Mouse (Mus musculus) monocyte, adult 5-6 weeks (primary cell): Measurements from ENCODE around the gene Plcb1. TPM values are rescaled to one million over a fixed set of nuclear protein-coding genes. Genes with fewer than 3 reads are reported as not detected.

Experiments
- ATAC-seq: fragments of 153-309, 156-312 bp; replicated peaks from 2 replicates; pipeline ENCODE4 v1.8.0; 2017; ENCODE audit warnings: mild to moderate bottlenecking; ENCODE audit not compliant: low TSS enrichment, insufficient number of reproducible peaks, severe bottlenecking, poor library complexity, low FRiP score
- total RNA-seq: library from RNA; stranded (forward); fragments of 200-1000, 200-491, 200-594 nt; gene quantifications from 3 replicates; pipeline ENCODE4 v1.2.3, GENCODE M21; 2017

Plcb1 gene
- total RNA-seq, 1 experiment from 2014 or later = 5.5 TPM

DNA sequence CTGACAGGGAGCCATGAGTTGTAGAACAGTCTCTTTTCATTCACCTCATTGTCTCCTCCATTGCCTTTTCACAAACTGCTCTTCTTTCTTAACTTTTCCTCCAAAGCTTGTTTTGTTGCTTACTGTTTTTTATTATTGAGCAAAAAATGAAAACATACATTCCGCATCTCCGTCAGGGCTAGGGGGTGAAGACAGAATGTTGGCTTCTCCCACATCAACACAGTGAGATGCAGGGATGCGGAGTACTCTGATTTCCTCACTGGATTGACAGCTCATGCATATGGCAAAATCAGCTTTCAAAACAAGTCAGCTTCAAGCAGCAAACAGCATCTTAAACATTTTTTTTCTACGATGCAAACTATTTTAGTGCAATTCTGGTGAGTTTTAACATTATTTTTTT, 108.9 kb downstream of the Plcb1 start:
- ATAC-seq = no peak

GRCm38 (mm10) chr2:134896196-134896595, 110.3 kb downstream of the Plcb1 start:
- no peak for ATAC-seq

GRCm38 (mm10) chr2:134897083-134897482, 111.2 kb downstream of the Plcb1 start:
- no peak for ATAC-seq

GRCm38 (mm10) chr2:134901521-134901920, 115.7 kb downstream of the Plcb1 start:
- ATAC-seq = no peak

- ATAC-seq = no peak
Measured at GRCm38 (mm10) chr2:134910882-134911281, 125.0 kb downstream of the Plcb1 start.

DNA sequence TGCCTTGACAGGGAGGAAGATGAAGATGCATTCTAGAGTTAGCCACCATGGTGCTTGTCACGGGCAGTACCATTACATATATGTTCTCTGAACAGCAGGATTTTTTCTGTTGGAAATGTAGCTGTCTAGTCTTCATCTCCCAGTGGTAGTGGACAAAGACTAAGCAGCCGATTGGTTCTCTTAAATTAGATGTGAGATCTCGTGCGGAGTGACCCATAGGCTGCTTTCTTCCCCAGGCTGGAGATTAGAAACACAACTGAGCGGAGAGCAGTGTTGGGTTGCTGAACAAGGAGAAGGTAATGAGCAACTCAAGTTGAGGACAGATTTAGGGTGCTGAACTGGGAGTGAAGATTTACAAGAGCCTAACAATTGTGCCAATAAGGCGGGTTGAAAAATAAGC, 125.5 kb downstream of the Plcb1 start:
- no peak for ATAC-seq

GRCm38 (mm10) chr2:134912616-134913015, 126.7 kb downstream of the Plcb1 start:
- ATAC-seq = no peak

DNA sequence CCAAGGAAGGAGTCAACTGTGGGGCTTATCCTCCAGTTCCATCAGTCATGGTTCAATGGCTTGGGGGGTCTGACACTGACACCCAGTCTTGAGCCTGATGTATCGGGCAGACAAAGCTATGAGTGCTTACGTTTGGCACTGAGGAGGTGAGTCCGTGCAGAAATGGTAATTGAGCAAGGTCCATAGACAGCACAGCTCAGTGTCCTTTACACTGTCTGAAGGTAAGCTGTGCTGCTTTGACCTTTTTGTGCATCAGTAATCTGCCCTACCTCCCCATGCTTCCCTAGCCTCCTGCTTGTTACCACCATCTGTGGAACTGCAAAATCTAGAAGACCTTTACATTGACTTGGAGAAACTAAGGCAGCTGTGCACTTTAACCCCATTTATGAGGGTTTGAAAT, 127.7 kb downstream of the Plcb1 start:
- no peak for ATAC-seq

- no peak for ATAC-seq
Measured at GRCm38 (mm10) chr2:134914091-134914550, 128.3 kb downstream of the Plcb1 start.

DNA sequence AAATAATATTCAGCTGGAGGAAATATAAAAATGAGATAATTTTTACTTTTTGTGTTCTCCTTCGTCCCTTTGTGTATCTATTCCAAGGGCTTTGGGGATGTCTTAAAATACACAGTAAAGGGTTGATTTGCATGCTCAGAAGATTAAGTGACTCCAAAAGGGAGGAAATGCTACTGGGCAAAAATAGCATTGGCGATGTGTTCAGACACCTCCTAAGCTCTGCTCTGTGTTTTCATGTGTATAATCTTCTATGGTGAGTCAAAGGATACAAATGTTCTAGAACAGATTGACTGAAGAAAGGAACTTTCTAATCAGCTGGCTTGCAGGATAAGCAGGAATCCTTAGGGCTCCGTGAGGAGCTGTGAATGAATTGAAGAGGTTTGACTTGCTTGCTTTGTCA, 129.2 kb downstream of the Plcb1 start:
- ATAC-seq = no peak

- ATAC-seq = no peak
Measured at GRCm38 (mm10) chr2:134920611-134921280, 134.9 kb downstream of the Plcb1 start.

- ATAC-seq = no peak
Measured at GRCm38 (mm10) chr2:134922636-134923375, 136.9 kb downstream of the Plcb1 start.

DNA sequence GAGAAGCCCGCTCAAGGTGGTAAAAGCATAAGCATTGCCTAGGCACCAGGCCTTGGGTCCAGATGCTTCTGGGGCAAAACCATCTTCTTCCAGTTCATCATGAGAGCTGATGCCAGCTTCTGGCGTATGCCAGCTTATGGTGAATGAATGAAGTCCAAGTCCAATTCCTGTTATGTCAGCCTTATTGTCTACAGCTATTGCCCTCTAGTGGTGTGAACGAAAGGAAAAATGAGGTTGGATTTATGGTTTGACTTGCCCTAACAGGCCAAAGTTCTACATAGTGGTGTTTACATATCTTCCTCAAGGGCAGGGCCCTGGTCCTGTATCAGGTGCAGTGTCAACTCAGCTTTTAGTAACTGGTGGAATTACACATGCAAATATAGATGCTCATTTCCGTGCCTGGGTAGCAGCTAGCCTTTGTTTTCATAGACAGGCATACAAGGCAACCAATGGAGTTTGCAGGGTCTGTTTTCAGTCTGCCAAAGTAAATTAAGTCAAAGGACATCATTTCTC, 138.3 kb downstream of the Plcb1 start:
- ATAC-seq = no peak

- no peak for ATAC-seq
Measured at GRCm38 (mm10) chr2:134926266-134926665, 140.4 kb downstream of the Plcb1 start.

- ATAC-seq = no peak
Measured at GRCm38 (mm10) chr2:134927072-134927471, 141.2 kb downstream of the Plcb1 start.

DNA sequence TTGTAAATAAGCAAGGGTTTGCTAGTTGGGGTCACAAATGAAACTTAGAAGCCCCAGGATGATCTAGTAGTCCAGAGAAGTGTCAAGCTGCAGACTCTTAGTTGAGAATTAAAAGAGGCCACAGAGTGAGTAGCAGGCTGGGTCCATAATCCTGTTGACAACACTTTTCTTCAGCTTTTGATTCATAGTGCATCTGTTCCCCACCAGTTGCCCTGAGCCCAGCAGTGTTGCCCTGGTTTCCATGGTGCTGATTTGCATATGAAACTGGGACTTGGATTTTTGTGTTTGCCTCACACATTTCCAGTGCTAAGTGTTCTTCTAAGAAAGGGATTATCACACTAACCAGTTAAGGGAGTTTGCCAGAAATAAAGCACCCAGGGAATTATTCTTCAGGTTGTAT, 143.6 kb downstream of the Plcb1 start:
- ATAC-seq = no peak

- ATAC-seq = no peak
Measured at GRCm38 (mm10) chr2:134930961-134931360, 145.1 kb downstream of the Plcb1 start.

GRCm38 (mm10) chr2:134931756-134932421, 146.0 kb downstream of the Plcb1 start:
- no peak for ATAC-seq

- no peak for ATAC-seq
Measured at GRCm38 (mm10) chr2:134935469-134935868, 149.6 kb downstream of the Plcb1 start.
